Mouse (Mus musculus) ES-Bruce4 (cell line): ENCODE measurements around the gene Abl2. TPM values are rescaled to one million over a fixed set of nuclear protein-coding genes. Genes with fewer than 3 reads are reported as not detected.

Experiments
- H3K27ac ChIP-seq: 2 replicates; pipeline ENCODE4 v1.5.1; 2012; ENCODE audit warnings: low read length, inconsistent platforms; ENCODE audit not compliant: insufficient read depth
- H3K27me3 ChIP-seq: 2 replicates; pipeline ENCODE4 v1.6.1; 2012; ENCODE audit warnings: mild to moderate bottlenecking, low read length, inconsistent platforms; ENCODE audit not compliant: control insufficient read depth, poor library complexity, insufficient read depth, severe bottlenecking
- H3K36me3 ChIP-seq: 2 replicates; pipeline ENCODE4 v1.6.1; 2012; ENCODE audit warnings: inconsistent platforms, mild to moderate bottlenecking, low read length, moderate library complexity; ENCODE audit not compliant: control insufficient read depth, poor library complexity, insufficient read depth, severe bottlenecking
- H3K4me1 ChIP-seq: one replicate; pipeline ENCODE4 v1.8.1; 2011; ENCODE audit warnings: low read length; ENCODE audit not compliant: control insufficient read depth, insufficient read depth
- H3K4me3 ChIP-seq: 2 replicates; pipeline ENCODE4 v1.5.1; 2011; ENCODE audit warnings: low read depth, mild to moderate bottlenecking, low read length
- H3K9ac ChIP-seq: 2 replicates; pipeline ENCODE4 v1.6.1; 2012; ENCODE audit warnings: low read depth, mild to moderate bottlenecking, inconsistent platforms; ENCODE audit not compliant: poor library complexity, severe bottlenecking
- H3K9me3 ChIP-seq: replicated peaks from 2 replicates; pipeline ENCODE4 v1.6.1; 2012; ENCODE audit warnings: mild to moderate bottlenecking, low read length, inconsistent platforms; ENCODE audit not compliant: control insufficient read depth, poor library complexity, insufficient read depth, severe bottlenecking
- CTCF ChIP-seq: IDR thresholded peaks from one replicate; pipeline ENCODE4 v1.8.1; 2011; ENCODE audit warnings: low read depth, low read length
- EP300 ChIP-seq: IDR thresholded peaks from 2 replicates; pipeline ENCODE4 v1.6.1; 2011; ENCODE audit warnings: low read depth, low read length; ENCODE audit not compliant: insufficient read depth
- POLR2A ChIP-seq: IDR thresholded peaks from one replicate; pipeline ENCODE4 v1.8.1; 2011; ENCODE audit warnings: low read length; ENCODE audit not compliant: insufficient read depth
- polyA plus RNA-seq: library from polyadenylated mRNA; stranded (reverse); fragments of >200 nt; gene quantifications from 2 replicates; pipeline ENCODE4 v1.2.4, GENCODE M21; 2011; ENCODE audit warnings: low read depth; ENCODE audit not compliant: missing spikeins, insufficient read depth, insufficient read length

The Abl2 gene
- polyA plus RNA-seq, 1 experiment: 49.7 TPM

DNA sequence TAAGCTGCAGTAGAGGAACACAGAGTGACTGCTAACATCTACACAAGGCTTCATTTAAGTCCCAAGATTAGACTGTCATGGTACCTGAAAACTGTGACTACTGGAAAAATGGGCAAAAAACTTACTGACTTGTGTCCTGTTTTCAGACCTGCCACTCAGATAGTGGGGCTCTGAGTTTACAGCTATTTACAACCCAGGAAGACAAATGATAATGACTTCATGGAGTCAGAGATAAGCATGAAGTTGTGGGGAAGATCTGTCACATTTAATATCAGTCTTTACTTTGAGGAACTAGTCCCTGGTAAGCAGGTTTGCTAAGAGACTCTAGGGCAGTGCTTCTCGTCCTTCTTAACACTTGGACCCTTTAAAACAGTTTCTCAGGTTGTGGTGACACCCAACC, 51.7 kb downstream of the Abl2 start:
- TF ChIP-seq POLR2A (no peak), CTCF (no peak), EP300 (no peak)
- no peaks in the 10 kb centered on the region for H3K36me3 ChIP-seq
- H3K4me3 ChIP-seq: no peak overlapping the region
- no peaks in the 10 kb centered on the region for H3K27me3 ChIP-seq
- H3K9ac ChIP-seq: no peak overlapping the region
- H3K27ac ChIP-seq: no peak overlapping the region
- peaks cover 3% of the 10 kb centered on the region for H3K4me1 ChIP-seq
- no peaks in the 10 kb centered on the region; the same call in 1 of the 2 replicates for H3K9me3 ChIP-seq

- Histone ChIP-seq H3K36me3 (no peaks in the 10 kb centered on the region), H3K27ac (peak overlapping the region; percentile 34), H3K4me3 (no peak overlapping the region), H3K4me1 (peaks cover 2% of the 10 kb centered on the region), H3K27me3 (no peaks in the 10 kb centered on the region), H3K9ac (no peak overlapping the region), H3K9me3 (no peaks in the 10 kb centered on the region; the same call in 1 of the 2 replicates)
- TF ChIP-seq CTCF: no peak
- no peak for TF ChIP-seq POLR2A
- TF ChIP-seq EP300: peak; percentile 81
Observed at GRCm38 (mm10) chr1:156613855-156614530, 55.4 kb downstream of the Abl2 start.

DNA sequence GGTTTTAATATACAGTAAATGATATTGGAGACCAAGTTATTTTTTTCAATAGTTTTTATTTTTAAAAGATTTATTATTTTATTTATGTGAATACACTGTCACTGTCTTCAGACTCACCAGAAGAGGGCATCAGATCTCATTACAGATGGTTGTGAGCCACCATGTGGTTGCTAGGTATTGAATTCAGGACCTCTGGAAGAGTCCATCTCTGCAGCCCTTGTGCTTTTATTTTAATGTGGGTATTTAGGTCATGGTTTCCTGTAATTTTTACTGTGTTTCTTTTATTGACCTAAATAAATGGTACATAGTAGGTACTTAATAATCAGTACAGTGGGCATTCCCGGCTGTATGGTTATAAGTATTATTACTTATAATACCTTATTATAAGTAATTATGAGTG, 56.1 kb downstream of the Abl2 start:
- no peaks in the 10 kb centered on the region; the same call in 1 of the 2 replicates for H3K9me3 ChIP-seq

GRCm38 (mm10) chr1:156615381-156616133, 57.0 kb downstream of the Abl2 start:
- Histone ChIP-seq H3K9ac (peak overlapping the region; percentile 35), H3K4me3 (peak overlapping the region; percentile 75), H3K27ac (peak overlapping the region; percentile 85), H3K4me1 (peaks cover 2% of the 10 kb centered on the region), H3K9me3 (no peaks in the 10 kb centered on the region; the same call in 1 of the 2 replicates), H3K36me3 (no peaks in the 10 kb centered on the region), H3K27me3 (no peaks in the 10 kb centered on the region)
- no peak for TF ChIP-seq CTCF
- no peak for TF ChIP-seq POLR2A
- 0 out of 2 replicates have a peak, but pooled peaks have one; percentile 19 for TF ChIP-seq EP300

More for the DNA sequence above, 56.1 kb downstream of the Abl2 start:
- Histone ChIP-seq H3K36me3 (no peaks in the 10 kb centered on the region), H3K27me3 (no peaks in the 10 kb centered on the region), H3K9ac (no peak overlapping the region), H3K4me1 (peaks cover 2% of the 10 kb centered on the region), H3K27ac (peak overlapping the region; percentile 85; the same call in 1 of the 2 replicates), H3K4me3 (no peak overlapping the region)
- no peak for TF ChIP-seq EP300
- no peak for TF ChIP-seq POLR2A
- no peak for TF ChIP-seq CTCF

GRCm38 (mm10) chr1:156616989-156617598, 58.5 kb downstream of the Abl2 start:
- H3K4me3 ChIP-seq: peak overlapping the region; percentile 14
- no peaks in the 10 kb centered on the region for H3K9me3 ChIP-seq
- peaks cover under 1% of the 10 kb centered on the region for H3K36me3 ChIP-seq
- peak overlapping the region; percentile 73; the same call in 1 of the 2 replicates for H3K27ac ChIP-seq
- peaks cover 2% of the 10 kb centered on the region for H3K4me1 ChIP-seq
- H3K9ac ChIP-seq: no peak overlapping the region
- no peak for TF ChIP-seq POLR2A
- no peak for TF ChIP-seq CTCF
- TF ChIP-seq EP300: no peak
- no peaks in the 10 kb centered on the region for H3K27me3 ChIP-seq
